ENCODE assay signal across 7 mouse cellular contexts in genomic region chr15:97830788-97831241, GRCm38 (mm10). TPM values are rescaled to one million over a fixed set of nuclear protein-coding genes. Genes with fewer than 3 reads are reported as not detected.
A peak's percentile ranks its signal among the peaks of the same experiment; 100 is the strongest.
DNase-seq lines count a peak whose midpoint lies in the region; ATAC-seq and TF ChIP-seq lines count a peak whose summit lies in the region.

No protein-coding gene starts in this region.

- H3K4me1 ChIP-seq in kidney, adult 2 months (ENCODE audit: control insufficient read depth, insufficient read depth, low read length) = peaks cover 18% of the 10 kb centered on the region
- H3K4me1 ChIP-seq in lung, embryonic 16.5 days (replicated peaks; ENCODE audit: control insufficient read depth, insufficient read depth, low read length) = peaks cover 45% of the 10 kb centered on the region
- peaks cover 49% of the 10 kb centered on the region for H3K4me1 ChIP-seq in stomach, embryonic 15.5 days

- peak overlapping the region; percentile 65 for H3K4me3 ChIP-seq in kidney, adult 2 months (ENCODE audit: insufficient read depth, low read depth, low read length)
- peak overlapping the region; percentile 82 for H3K4me3 ChIP-seq in lung, embryonic 16.5 days (ENCODE audit: low read length)
- peak overlapping the region; percentile 72 for H3K4me3 ChIP-seq in stomach, embryonic 15.5 days (replicated peaks)

- no peaks in the 10 kb centered on the region for H3K9me3 ChIP-seq in lung, embryonic 16.5 days (ENCODE audit: control insufficient read depth, low read length)
- H3K9me3 ChIP-seq in stomach, embryonic 15.5 days = no peaks in the 10 kb centered on the region

- peak overlapping the region; percentile 40 for H3K27ac ChIP-seq in kidney, adult 2 months (ENCODE audit: insufficient read depth, low read depth, low read length)
- H3K27ac ChIP-seq in lung, embryonic 16.5 days (ENCODE audit: low read length) = peak overlapping the region; percentile 97
- H3K27ac ChIP-seq in stomach, embryonic 15.5 days = peak overlapping the region; percentile 95

- no peaks in the 10 kb centered on the region for H3K27me3 ChIP-seq in kidney, adult 2 months (replicated peaks; ENCODE audit: control insufficient read depth, insufficient read depth, low read length)
- no peaks in the 10 kb centered on the region for H3K27me3 ChIP-seq in lung, embryonic 16.5 days (ENCODE audit: control insufficient read depth, insufficient read depth, low read depth, low read length)
- no peaks in the 10 kb centered on the region for H3K27me3 ChIP-seq in stomach, embryonic 15.5 days (replicated peaks)

- peak; percentile 30 for ATAC-seq in lung, embryonic 16.5 days (ENCODE audit: low read depth)
- ATAC-seq in stomach, embryonic 15.5 days (ENCODE audit: insufficient read depth, low FRiP score, low read depth) = peak; percentile 16; the same call in 1 of the 2 replicates

- H3K36me3 ChIP-seq in kidney, adult 2 months (ENCODE audit: control insufficient read depth, insufficient read depth, low read length) = no peaks in the 10 kb centered on the region
- H3K36me3 ChIP-seq in lung, embryonic 16.5 days (ENCODE audit: control insufficient read depth, insufficient read depth, low read length) = 0 out of 2 replicates have a peak, but pooled peaks cover 2% of the 10 kb centered on the region
- H3K36me3 ChIP-seq in stomach, embryonic 15.5 days = no peaks in the 10 kb centered on the region

- TF ChIP-seq CTCF in kidney, adult 2 months (conservative IDR thresholded peaks at IDR 0.05; ENCODE audit: insufficient read depth, insufficient read length, low read depth, low read length) = no peak

- H3K9ac ChIP-seq in lung, embryonic 16.5 days (ENCODE audit: low read length) = peak overlapping the region; percentile 97
- peak overlapping the region; percentile 82 for H3K9ac ChIP-seq in stomach, embryonic 15.5 days

- peak overlapping the region; percentile 69 for H3K4me2 ChIP-seq in lung, embryonic 16.5 days (ENCODE audit: low read depth, low read length)
- peak overlapping the region; percentile 82 for H3K4me2 ChIP-seq in stomach, embryonic 15.5 days

- TF ChIP-seq POLR2A in kidney, adult 2 months (IDR thresholded peaks at IDR 0.05; ENCODE audit: low read depth, low read length) = no peak

- 1% methylated on average over 37 of the region's 39 CpGs for WGBS in kidney, adult 2 months
- under 1% methylated on average over 38 of the region's 39 CpGs for WGBS in lung, embryonic 16.5 days
- 1% methylated on average over 38 of the region's 39 CpGs for WGBS in stomach, embryonic 15.5 days

- DNase-seq in urinary bladder, adult 2 months (ENCODE audit: low spot score) = peak; percentile 60
- DNase-seq in urinary bladder, postnatal 36 days (ENCODE audit: low spot score in 2 of 2) = no peak
- DNase-seq in cerebellum, adult 18-20 months = peak; percentile 57 to 73
- DNase-seq in heart, adult 18-20 months = peak; percentile 66 to 76
- DNase-seq in kidney, adult 2 months = peak; percentile 78

RNA-seq across cellular contexts. Expression of gene Hdac7, which starts 13.5 kb away (rescaled TPM):
- polyA plus RNA-seq in urinary bladder, adult 2 months (2012; rRNA removed) = 45.3 and 45.8 TPM in 2 replicates
- 10 to 100 TPM; 19.3 to 26.3 TPM for total RNA-seq in heart, adult 18-20 months (2021)
- 41.6 and 45.4 TPM in 2 replicates for polyA plus RNA-seq in kidney, adult 2 months (2012; rRNA removed)
- polyA plus RNA-seq in lung, embryonic 16.5 days (2015; fragmentation: Nextera tagmentation; extraction: Ambion mirVana) = 44.2 and 48.5 TPM in 2 replicates
- 22.1 and 23.6 TPM in 2 replicates for polyA plus RNA-seq in stomach, embryonic 15.5 days (2015; fragmentation: Nextera tagmentation; extraction: Ambion mirVana)

RNA-seq across cellular contexts. Expression of gene Slc48a1, which starts 52.5 kb away (rescaled TPM):
- 72.4 and 91.1 TPM in 2 replicates for polyA plus RNA-seq in urinary bladder, adult 2 months (2012; rRNA removed)
- 10 to 100 TPM; 57.9 to 69.7 TPM for total RNA-seq in heart, adult 18-20 months (2021)
- polyA plus RNA-seq in kidney, adult 2 months (2012; rRNA removed) = 182 and 203 TPM in 2 replicates
- 46.8 and 49.5 TPM in 2 replicates for polyA plus RNA-seq in lung, embryonic 16.5 days (2015; fragmentation: Nextera tagmentation; extraction: Ambion mirVana)
- polyA plus RNA-seq in stomach, embryonic 15.5 days (2015; fragmentation: Nextera tagmentation; extraction: Ambion mirVana) = 29.6 and 41.9 TPM in 2 replicates

Comparison
In these comparisons a context has a peak if more than half of its experiments do, and no peak if none do; other contexts are left out.
1. DNase-seq: peak in urinary bladder, adult 2 months (single experiment), cerebellum, adult 18-20 months (2 of 2), heart, adult 18-20 months (2 of 2) and kidney, adult 2 months (single experiment); none in urinary bladder, postnatal 36 days (0 of 2).
2. H3K27ac ChIP-seq: peak in every context shown above with its lines; median percentile 97 in lung, embryonic 16.5 days; 95 in stomach, embryonic 15.5 days; 40 in kidney, adult 2 months.
3. Peak in every context shown above with its lines, with median percentiles within 50 percentile points of each other: H3K4me3 ChIP-seq.